Mouse (Mus musculus) regulatory T cell (primary cell): ENCODE results near the gene Fam57a.

Source experiments
- in situ Hi-C: fragments of 300-600 bp; cut with MboI, MseI; formaldehyde crosslinking; loops from one replicate; pipeline ENCODE4 v1.15.1; 2025; ENCODE audit warnings: high pct_unique_total_duplicates

Fam57a gene

GRCm38 (mm10) chr11:76179495-76180145, at the start of gene Fam57a, which contains the start of gene Vps53:
Fam57a (plus strand) TSS chr11:76179671.
Vps53 (minus strand) TSS chr11:76179647.
- in situ Hi-C loops = no loop called here

GRCm38 (mm10) chr11:76130859-76131258, 48.6 kb upstream of the Fam57a start:
- in situ Hi-C loops = loop anchor here (10.0 kb wide), 1 partner anchor 1024 kb away; no protein-coding TSS in a partner anchor

- in situ Hi-C loops = loop anchor here (10.0 kb wide), 1 partner anchor 1019 kb away; no protein-coding TSS in a partner anchor
Observed at GRCm38 (mm10) chr11:76135641-76136437, 43.6 kb upstream of the Fam57a start.

- in situ Hi-C loops = loop anchor here (10.0 kb wide), 1 partner anchor 1017 kb away; no protein-coding TSS in a partner anchor
Observed at GRCm38 (mm10) chr11:76137996-76138395, 41.5 kb upstream of the Fam57a start.

- in situ Hi-C loops = no loop called here
Observed at GRCm38 (mm10) chr11:76144386-76144785, 35.1 kb upstream of the Fam57a start.

- in situ Hi-C loops = no loop called here
Observed at GRCm38 (mm10) chr11:76145169-76145568, 34.3 kb upstream of the Fam57a start.

GRCm38 (mm10) chr11:76146187-76147010, 33.1 kb upstream of the Fam57a start:
- in situ Hi-C loops = no loop called here

- in situ Hi-C loops = no loop called here
Observed at GRCm38 (mm10) chr11:76148055-76149008, 31.1 kb upstream of the Fam57a start.

- in situ Hi-C loops = no loop called here
Observed at GRCm38 (mm10) chr11:76150980-76151379, 28.5 kb upstream of the Fam57a start.

- in situ Hi-C loops = no loop called here
Observed at GRCm38 (mm10) chr11:76153236-76153951, 26.1 kb upstream of the Fam57a start.

GRCm38 (mm10) chr11:76154200-76154599, 25.3 kb upstream of the Fam57a start:
- in situ Hi-C loops = no loop called here

- in situ Hi-C loops = no loop called here
Observed at GRCm38 (mm10) chr11:76154861-76155260, 24.6 kb upstream of the Fam57a start.

GRCm38 (mm10) chr11:76158375-76158774, 21.1 kb upstream of the Fam57a start:
- in situ Hi-C loops = no loop called here

GRCm38 (mm10) chr11:76160251-76160650, 19.2 kb upstream of the Fam57a start:
- in situ Hi-C loops = no loop called here

- in situ Hi-C loops = no loop called here
Observed at GRCm38 (mm10) chr11:76166657-76167056, 12.8 kb upstream of the Fam57a start.

GRCm38 (mm10) chr11:76167079-76167765, 12.2 kb upstream of the Fam57a start:
- in situ Hi-C loops = no loop called here

- in situ Hi-C loops = no loop called here
Observed at GRCm38 (mm10) chr11:76168976-76169375, 10.5 kb upstream of the Fam57a start.

- in situ Hi-C loops = loop anchor here (5.0 kb wide), 1 partner anchor 83 kb away; no protein-coding TSS in a partner anchor
Observed at GRCm38 (mm10) chr11:76170207-76170606, 9.3 kb upstream of the Fam57a start.

GRCm38 (mm10) chr11:76178726-76179494, 561 bp upstream of the Fam57a start:
- in situ Hi-C loops = no loop called here
